Mouse (Mus musculus): ENCODE data around the gene Mboat1. TPM values are rescaled to one million over a fixed set of nuclear protein-coding genes. Genes with fewer than 3 reads are reported as not detected.

Mboat1 gene
- polyA plus RNA-seq, 1 experiment from 2014 or later, result 18.3 TPM

DNA sequence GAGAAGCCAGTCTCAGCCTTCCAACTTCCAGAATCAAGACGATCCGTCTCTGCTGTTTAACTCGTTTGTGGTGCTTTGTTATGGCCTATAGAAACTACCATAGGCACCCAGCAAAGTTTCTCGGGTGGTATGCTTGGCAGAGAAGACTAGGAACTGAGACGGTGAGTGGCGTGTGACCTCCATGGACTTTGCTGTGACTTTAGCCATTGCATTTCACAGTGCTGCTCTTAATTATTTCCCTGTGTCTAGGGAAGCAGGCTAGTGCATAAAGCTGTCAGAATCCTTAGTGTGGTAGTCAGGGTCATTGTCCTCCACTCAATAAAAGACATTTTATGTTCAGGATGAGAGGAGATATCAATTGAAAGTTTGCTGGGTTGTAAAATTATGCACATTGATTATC lies 49.3 kb downstream of the Mboat1 start:
- CTCF ChIA-PET, result interaction anchor here (1.1 to 1.7 kb wide), 3 partner anchors 54 to 81 kb away, joined by 3 to 4 read pairs (median 3); no protein-coding TSS in a partner anchor
- in situ Hi-C loops (cut with MboI; ENCODE audit: low pct_unique_long_range_greater_than_20kb), result no loop called here
- POLR2A ChIA-PET, result no interaction called here
- ATAC-seq, result no peak
- DNase-seq (ENCODE audit: low read depth, low spot score), result no peak
- no peak for TF ChIP-seq CTCF (IDR thresholded peaks at IDR 0.05)
- H3K27me3 ChIP-seq, result no peaks in the 10 kb centered on the region

DNA sequence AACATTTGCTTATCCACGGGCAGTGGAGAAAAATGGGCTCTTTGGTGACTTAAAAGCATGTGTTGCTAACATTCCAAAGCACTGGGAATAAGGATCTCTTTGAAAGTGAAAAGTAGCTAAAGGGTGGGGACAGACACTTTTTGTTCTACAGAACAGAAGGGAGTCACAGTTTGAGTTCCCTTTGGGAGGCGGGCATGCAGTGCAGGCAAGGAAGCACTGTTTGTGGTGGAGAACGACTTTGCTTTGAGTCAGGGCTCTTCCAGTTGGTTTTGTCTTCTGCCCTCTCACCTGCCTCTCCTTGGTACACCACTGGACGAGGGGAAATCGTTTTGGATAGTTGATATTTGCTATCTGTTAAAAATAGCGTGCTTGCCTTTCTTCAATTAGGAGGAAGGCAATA lies 49.7 kb downstream of the Mboat1 start:
- ChIA-PET CTCF (interaction anchor here (1.1 to 1.7 kb wide), 3 partner anchors 53 to 81 kb away, joined by 3 to 4 read pairs (median 3); no protein-coding TSS in a partner anchor), POLR2A (no interaction called here)
- in situ Hi-C loops (cut with MboI; ENCODE audit: low pct_unique_long_range_greater_than_20kb), result no loop called here
- no peaks in the 10 kb centered on the region for H3K27me3 ChIP-seq
- DNase-seq (ENCODE audit: low read depth, low spot score) (no peak), ATAC-seq (no peak)
- TF ChIP-seq CTCF (IDR thresholded peaks at IDR 0.05), result no peak

GRCm38 (mm10) chr13:30186456-30186855 lies 50.2 kb downstream of the Mboat1 start:
- ChIA-PET POLR2A (no interaction called here), CTCF (interaction anchor here (1.5 to 1.7 kb wide), 2 partner anchors 53 to 81 kb away, joined by 3 read pairs; no protein-coding TSS in a partner anchor)
- ATAC-seq (no peak), DNase-seq (ENCODE audit: low read depth, low spot score) (no peak)
- no peak for TF ChIP-seq CTCF (IDR thresholded peaks at IDR 0.05)
- H3K27me3 ChIP-seq, result no peaks in the 10 kb centered on the region
- in situ Hi-C loops (cut with MboI; ENCODE audit: low pct_unique_long_range_greater_than_20kb), result no loop called here

DNA sequence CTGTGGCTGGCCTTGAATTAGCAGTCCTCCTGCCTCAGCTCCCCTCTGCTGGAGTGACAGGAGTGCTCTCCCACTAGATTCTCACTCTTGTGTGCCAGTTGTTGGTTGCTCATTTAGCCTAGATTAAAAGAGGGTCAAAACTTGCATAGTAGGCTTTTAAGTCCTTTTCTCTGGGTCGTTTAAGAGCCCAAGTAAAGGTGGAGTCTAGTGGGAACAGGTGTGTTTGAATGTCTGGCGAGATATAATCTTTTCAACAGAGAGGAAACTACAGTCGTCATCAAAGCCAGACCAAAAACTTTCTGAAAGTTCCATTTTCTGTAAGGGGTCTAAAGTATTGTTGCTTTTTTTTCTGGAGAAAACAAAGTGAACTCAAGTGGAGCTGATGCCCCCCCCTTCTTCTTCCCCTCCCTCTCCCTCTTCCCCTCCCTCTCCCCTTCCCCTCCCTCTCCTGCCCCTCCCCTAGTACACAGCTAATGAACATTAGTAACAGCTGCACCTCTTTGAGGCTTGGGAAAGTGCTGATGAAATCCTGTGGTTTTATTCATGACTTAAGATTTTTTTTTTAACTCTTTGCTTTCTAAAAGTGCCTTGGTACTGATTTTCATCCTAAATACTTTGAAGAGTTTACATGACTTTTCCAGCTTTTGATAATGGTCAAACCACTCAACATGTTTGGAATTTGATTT lies 55.9 kb downstream of the Mboat1 start:
- no peaks in the 10 kb centered on the region for H3K27me3 ChIP-seq
- in situ Hi-C loops (cut with MboI; ENCODE audit: low pct_unique_long_range_greater_than_20kb), result no loop called here
- CTCF ChIA-PET, result interaction anchor here (1.0 to 1.6 kb wide), 2 partner anchors 15 to 36 kb away, joined by 4 read pairs; no protein-coding TSS in a partner anchor
- TF ChIP-seq CTCF (IDR thresholded peaks at IDR 0.05), result no peak
- peak; percentile 56 for DNase-seq (ENCODE audit: low read depth, low spot score)
- POLR2A ChIA-PET, result interaction anchor here (0.7 kb wide), 1 partner anchor 26 kb away, joined by 5 read pairs; no protein-coding TSS in a partner anchor
- no peak for ATAC-seq

GRCm38 (mm10) chr13:30193363-30193762 lies 57.1 kb downstream of the Mboat1 start:
- no peak for DNase-seq (ENCODE audit: low read depth, low spot score)
- no peaks in the 10 kb centered on the region for H3K27me3 ChIP-seq
- in situ Hi-C loops (cut with MboI; ENCODE audit: low pct_unique_long_range_greater_than_20kb), result no loop called here
- POLR2A ChIA-PET, result no interaction called here
- no peak for ATAC-seq
- CTCF ChIA-PET, result interaction anchor here (1.6 kb wide), 1 partner anchor 35 kb away, joined by 4 read pairs; no protein-coding TSS in a partner anchor
- no peak for TF ChIP-seq CTCF (IDR thresholded peaks at IDR 0.05)

GRCm38 (mm10) chr13:30194834-30195233 lies 58.5 kb downstream of the Mboat1 start:
- TF ChIP-seq CTCF (IDR thresholded peaks at IDR 0.05), result no peak
- ChIA-PET CTCF (no interaction called here), POLR2A (no interaction called here)
- no peaks in the 10 kb centered on the region for H3K27me3 ChIP-seq
- ATAC-seq (no peak), DNase-seq (ENCODE audit: low read depth, low spot score) (no peak)
- in situ Hi-C loops (cut with MboI; ENCODE audit: low pct_unique_long_range_greater_than_20kb), result no loop called here

GRCm38 (mm10) chr13:30196661-30197060 lies 60.4 kb downstream of the Mboat1 start:
- in situ Hi-C loops (cut with MboI; ENCODE audit: low pct_unique_long_range_greater_than_20kb), result no loop called here
- CTCF ChIA-PET, result no interaction called here
- no peak for ATAC-seq
- no peaks in the 10 kb centered on the region for H3K27me3 ChIP-seq
- POLR2A ChIA-PET, result no interaction called here
- TF ChIP-seq CTCF (IDR thresholded peaks at IDR 0.05), result no peak
- DNase-seq (ENCODE audit: low read depth, low spot score), result no peak

GRCm38 (mm10) chr13:30198101-30198570 lies 61.8 kb downstream of the Mboat1 start:
- POLR2A ChIA-PET, result no interaction called here
- no peak for ATAC-seq
- in situ Hi-C loops (cut with MboI; ENCODE audit: low pct_unique_long_range_greater_than_20kb), result no loop called here
- no peak for TF ChIP-seq CTCF (IDR thresholded peaks at IDR 0.05)
- CTCF ChIA-PET, result no interaction called here
- no peak for DNase-seq (ENCODE audit: low read depth, low spot score)
- no peaks in the 10 kb centered on the region for H3K27me3 ChIP-seq

DNA sequence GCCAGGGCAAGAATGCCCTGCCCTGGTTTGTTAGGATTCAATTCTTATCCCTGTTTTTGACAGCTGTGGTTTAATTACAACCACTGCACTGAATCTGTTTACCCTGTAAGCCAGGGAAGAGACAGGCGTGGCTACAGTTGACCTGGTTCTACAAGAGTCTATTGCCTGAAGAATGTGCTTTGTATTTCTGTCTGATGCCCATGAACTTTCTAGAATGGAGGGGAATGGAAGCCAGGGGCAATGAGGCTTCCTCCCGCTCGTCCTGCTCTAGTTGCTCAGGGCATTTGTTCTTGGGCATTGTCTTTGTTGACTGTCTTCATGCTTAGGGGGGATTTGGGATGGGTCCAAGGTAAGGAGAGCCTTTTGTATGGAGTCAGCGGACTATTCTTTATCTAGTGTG lies 63.5 kb downstream of the Mboat1 start:
- in situ Hi-C loops (cut with MboI; ENCODE audit: low pct_unique_long_range_greater_than_20kb), result no loop called here
- no peak for TF ChIP-seq CTCF (IDR thresholded peaks at IDR 0.05)
- no peak for DNase-seq (ENCODE audit: low read depth, low spot score)
- ChIA-PET CTCF (interaction anchor here (0.9 kb wide), 1 partner anchor 14 kb away, joined by 3 read pairs; no protein-coding TSS in a partner anchor), POLR2A (no interaction called here)
- no peak for ATAC-seq
- no peaks in the 10 kb centered on the region for H3K27me3 ChIP-seq

DNA sequence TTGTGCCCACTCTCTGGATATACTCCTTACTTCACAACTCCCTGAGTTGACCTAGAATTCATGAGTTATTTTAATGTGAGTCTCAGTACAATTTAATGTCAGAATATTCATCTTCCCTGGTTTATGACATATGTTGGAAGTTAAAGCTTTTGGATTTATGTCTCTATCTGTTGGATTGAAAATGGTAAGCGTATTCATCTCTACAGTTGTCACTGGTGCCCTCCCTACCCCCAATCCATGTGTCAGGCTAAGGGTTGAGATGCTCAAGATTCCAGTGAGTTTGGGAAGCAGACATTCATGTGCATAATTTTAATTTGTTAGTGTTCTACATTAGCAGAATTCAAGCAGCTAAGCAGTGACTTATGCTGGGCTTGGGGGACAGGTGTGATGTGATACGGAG lies 64.4 kb downstream of the Mboat1 start:
- in situ Hi-C loops (cut with MboI; ENCODE audit: low pct_unique_long_range_greater_than_20kb), result no loop called here
- POLR2A ChIA-PET, result no interaction called here
- no peak for DNase-seq (ENCODE audit: low read depth, low spot score)
- CTCF ChIA-PET, result no interaction called here
- no peak for TF ChIP-seq CTCF (IDR thresholded peaks at IDR 0.05)
- H3K27me3 ChIP-seq, result no peaks in the 10 kb centered on the region
- ATAC-seq, result no peak

- ATAC-seq, result no peak
- in situ Hi-C loops (cut with MboI; ENCODE audit: low pct_unique_long_range_greater_than_20kb), result no loop called here
- DNase-seq (ENCODE audit: low read depth, low spot score), result no peak
- H3K27me3 ChIP-seq, result no peaks in the 10 kb centered on the region
- POLR2A ChIA-PET, result interaction anchor here (0.6 kb wide), 1 partner anchor 137 kb away, joined by 6 read pairs; no protein-coding TSS in a partner anchor
- TF ChIP-seq CTCF (IDR thresholded peaks at IDR 0.05), result no peak
- CTCF ChIA-PET, result no interaction called here
Observed at GRCm38 (mm10) chr13:30203018-30203417, 66.7 kb downstream of the Mboat1 start.
